Mouse (Mus musculus) left cerebral cortex, adult 9 months (tissue): Measurements from ENCODE around the gene Ldhc.
"Not testable (repeated sequence)": the region's sequence is repeated elsewhere in the genome, so short reads cannot be mapped to it uniquely, and the experiment has no call there.

Source experiments
- DNase-seq, 2 experiments: peaks; one replicate each; pipeline ENCODE4 v3.0.0; 2022; ENCODE audit warnings: low spot score in 2 of 2

Ldhc gene

DNA sequence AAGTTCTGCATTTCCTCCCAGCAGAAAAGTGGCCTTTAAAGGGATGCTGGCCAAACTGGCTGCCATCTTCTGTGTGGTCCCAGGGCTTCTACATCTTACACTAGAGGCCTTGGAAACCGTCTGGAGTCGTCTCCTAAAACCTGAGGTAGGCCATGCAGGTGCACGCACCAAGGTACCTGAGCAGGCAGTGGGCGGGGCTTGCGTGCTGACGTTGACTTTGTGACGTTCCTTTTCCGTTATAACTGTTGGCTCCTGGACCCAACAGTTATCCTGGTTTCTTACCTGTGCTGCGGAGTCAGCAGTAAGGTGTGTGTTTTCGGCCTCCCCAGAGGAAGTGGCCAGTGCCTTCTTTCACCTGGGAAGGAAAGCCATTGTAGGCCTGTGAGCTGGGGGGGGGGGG lies at the start of gene Ldhc:
Ldhc (plus strand) TSS at position 208 of the 400 bp plus-strand sequence.
- DNase-seq = no peak

DNA sequence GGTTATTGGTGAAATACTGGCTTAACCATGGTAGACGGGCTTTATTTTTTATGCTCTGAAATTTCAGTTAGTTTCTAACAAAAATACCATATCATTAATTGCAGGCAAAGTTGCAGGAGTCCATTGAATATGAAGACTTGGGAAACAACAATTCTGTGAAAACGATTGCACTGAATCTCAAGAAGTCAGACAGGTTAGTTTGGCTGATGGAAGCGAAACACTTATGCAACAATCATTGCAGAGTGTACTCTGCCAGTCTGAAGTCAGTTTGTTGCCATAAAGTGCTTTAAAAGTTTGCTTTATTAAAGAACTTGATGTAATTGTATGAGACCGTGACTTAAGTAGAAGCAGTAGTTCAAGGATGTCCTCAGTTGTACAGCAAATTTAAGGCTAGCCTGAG lies 47.0 kb upstream of the Ldhc start:
- no peak for DNase-seq

DNA sequence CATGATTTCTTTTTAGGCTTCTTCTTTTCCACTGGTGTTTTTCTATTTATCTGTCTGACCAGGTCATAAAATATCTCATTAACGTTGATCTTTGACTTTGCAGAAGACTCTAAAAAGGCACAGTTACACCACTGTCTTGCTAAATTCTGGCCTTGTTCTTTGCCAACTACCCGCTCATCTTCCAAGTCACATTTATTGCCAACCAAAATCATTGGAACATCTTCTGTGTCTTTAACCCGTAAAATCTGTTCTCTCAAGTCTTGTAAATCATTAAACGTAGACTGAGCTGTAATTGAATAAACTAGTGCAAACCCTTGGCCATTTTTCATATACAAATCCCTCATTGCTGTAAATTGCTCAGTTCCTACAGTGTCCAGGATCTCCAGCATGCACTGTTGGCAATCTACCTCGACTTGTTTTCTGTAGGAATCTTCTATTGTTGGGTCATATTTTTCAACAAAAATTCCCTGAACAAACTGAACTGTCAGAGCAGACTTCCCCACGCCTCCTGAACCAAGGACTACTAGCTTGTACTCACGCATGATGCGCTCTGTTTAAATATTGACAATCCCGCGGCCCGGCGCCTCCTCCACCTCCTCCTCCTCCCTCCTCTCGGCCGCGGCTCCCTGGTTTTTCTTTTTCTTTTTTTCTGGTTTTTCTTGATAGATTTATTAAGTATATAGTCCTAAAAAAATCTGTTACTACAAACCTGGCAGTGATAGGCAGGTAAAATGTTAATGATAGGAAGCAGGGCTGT lies 39.9 kb upstream of the Ldhc start:
- DNase-seq = not testable (repeated sequence)

DNA sequence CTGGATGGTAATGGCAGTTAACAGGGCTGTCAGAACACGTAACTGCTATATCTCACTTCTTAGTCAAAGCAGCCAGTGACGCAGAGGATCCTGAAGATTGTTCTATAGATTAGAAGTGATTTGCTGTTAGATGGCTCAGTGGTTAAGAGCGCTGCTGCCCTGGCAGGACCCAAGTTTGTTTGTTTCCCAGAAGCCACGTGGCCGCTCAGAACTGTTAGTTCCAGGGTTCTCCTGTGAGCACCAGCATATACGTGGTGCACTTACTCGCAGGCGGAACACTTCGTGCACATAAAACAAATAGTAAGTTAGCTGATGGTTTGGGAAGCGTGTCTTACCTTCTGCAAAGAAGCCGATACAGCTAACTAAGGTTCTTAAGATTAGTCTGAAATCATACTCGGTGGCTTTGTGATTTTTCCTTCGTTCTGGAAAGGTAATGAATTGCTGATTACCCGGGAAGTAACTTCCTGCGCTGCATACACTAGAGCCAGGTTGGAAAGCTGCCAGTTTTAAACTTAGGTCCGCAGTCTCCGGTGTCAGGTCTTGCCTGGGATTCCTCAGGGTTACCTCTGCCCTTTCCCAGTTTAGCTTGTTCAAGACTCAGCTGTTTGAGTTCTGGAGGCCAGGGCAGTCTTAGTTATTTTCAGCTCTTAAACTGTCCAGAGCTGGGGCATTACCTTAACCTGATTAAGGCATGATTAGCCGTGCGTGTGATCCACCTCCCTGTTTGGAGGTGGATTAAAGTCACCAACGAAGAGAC lies 33.8 kb upstream of the Ldhc start:
- DNase-seq = no peak

DNA sequence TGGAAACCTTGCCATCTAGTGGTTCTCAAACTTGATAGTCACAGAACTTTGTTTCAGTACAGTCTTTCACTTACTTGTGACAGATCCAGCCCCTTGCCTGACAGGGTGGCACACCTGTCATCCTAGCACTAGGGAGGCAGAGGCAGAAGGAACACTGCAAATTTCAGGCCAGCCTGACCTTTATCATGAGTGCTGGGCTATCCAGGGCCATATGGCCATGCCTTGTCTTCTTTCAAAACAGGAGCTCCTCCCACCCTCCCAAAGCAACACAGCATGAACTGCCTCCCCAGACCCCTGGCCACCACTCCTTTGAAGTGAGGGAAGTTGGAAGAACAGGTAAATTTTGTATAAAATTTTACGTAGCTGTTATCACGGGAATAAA lies 33.2 kb upstream of the Ldhc start:
- no peak for DNase-seq

DNA sequence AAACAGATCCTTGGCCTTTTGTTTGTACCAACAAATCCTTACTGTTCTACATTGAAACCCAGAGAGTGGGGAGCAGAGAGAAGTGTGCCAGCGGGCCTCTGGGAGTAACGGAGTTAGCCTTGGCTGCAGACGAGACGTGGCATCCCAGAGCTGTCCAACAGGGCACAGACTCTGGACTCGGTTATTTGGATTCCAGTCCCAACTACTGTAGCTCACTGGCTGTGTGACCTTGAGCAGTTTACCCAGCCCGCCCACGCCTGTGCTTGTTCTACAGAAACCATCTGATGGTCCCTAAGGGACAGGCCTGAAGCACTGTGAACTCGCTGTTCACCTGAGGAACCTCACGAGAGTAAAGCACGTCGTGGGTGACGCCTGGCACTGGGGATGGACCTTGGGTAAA lies 31.1 kb upstream of the Ldhc start:
- DNase-seq = no peak

DNA sequence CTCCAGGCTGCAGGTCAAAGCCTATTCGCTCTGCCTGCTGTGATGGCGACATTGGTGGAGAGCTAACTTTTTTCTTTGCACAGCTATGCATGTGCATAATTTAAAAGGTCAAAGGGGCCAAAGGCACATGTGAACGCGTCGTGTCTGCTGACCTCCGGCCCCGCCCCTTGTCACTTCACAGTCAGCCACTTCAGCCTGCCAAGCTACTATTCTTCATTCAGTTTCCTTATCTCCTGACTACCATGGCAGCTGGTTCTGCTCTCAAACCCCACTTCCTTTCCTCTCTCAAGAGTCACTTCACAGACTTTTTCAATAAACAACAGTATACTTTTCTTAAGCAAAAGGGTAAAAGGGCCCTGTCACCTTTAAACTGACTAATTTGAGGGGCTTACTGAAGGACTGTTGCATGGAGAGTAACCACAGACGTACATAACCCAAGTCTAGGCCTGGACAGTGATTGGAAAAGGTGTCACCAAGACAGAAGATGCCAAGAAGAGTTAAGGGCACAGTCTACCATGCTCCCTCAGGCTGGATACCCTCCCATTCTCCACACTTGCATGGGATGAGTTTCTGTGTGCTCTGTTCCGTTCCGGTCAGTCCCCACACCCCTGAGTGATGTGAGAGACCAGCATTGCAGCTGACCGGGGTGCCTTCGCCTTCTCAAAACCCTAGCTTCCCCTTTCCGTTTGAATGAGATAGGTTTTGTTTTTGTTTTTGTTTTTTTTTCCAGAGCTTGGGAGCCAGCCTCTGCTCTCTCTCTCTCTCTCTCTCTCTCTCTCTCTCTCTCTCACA lies 30.0 kb upstream of the Ldhc start:
- no peak for DNase-seq

DNA sequence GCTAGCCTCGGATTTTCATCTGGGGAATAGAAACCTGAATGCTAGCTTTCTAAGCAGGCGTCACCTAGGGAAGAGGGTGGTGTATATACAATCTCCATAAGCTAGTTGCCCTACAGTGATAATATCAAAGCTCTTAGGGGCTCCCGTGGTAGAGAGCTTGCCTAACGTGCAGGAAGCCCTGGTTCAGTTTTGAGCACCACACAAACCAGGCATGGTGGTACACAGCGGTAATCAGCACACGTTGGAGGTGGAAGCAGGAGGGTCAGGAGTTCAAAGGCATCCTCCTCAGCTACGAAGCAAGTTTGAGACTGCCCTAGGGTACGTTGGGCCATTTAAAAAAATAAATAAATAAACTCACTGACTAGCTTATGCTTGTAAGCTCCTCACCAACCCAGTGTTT lies 29.3 kb upstream of the Ldhc start:
- no peak for DNase-seq

DNA sequence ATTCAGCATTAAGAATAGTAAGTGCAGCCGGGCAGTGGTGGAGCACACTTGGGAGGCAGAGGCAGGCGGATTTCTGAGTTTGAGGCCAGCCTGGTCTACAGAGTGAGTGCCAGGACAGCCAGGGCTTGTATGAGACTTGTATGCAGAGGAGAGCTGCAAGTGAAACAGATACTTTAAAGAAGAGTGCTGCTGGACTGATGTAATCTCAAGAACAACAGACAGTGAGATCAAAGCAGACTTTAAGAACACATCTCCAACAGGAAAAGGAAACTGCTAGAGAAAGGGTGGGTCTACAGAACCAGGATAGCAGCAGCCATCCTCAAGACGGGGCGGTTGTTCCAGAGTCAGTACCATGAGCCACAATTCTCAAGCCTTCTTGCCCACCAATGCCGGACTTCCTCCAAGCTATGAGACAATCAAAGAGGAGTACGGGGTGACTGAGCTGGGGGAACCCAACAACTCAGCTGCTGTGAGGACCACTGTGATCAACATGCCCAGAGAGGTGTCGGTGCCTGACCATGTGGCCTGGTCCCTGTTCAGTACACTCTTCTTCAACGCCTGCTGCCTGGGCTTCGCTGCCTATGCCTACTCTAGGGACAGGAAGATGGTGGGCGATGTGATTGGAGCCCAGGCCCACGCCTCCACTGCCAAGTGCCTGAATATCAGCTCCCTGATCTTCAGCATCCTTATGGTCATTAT lies 28.7 kb upstream of the Ldhc start:
- not testable (repeated sequence) for DNase-seq

DNA sequence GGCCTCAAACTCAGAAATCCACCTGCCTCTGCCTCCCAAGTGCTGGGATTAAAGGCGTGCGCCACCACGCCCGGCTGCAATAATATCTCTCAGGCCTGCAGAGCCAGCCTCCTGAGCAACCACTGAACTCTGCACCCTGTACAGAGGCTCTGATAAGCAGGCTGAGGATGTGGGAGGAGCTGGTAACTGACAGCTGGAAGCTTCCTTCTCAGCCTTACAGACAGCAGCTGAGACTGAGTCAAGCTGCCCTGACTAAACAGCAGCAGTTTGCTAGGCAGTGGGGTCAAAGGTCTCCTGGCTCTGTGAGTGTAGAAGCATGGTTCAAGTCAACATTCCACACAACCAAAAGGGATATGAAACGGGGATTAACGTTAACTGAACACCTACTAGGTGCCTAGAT lies 27.7 kb upstream of the Ldhc start:
- no peak for DNase-seq

DNA sequence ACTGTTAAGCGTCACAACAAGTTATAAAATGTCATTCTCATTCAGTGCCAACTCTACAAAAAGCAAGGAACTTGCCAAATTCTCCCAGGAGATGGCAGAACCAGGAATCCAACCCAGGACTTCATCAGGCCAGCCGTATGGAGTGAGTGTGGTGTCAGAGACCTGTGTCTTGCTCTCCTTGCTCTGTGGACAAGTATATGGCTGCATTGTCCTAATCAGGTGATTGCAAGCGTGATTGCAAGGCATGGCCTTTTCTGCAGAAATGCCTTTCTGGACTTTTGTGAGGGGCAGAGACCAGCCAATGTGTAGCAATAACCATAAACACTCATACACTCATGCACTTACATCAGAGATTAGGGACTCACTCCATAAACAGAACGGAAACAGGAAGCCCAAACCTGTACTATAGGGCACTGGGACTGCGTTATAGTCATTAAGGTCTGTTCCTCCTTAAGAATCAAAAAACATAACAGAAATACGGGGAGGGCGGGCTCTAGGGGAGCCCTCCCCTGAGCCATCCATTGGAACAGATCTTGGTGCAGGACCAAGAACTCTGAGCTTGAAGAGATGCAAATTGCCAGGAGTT lies 27.2 kb upstream of the Ldhc start:
- DNase-seq = no peak

DNA sequence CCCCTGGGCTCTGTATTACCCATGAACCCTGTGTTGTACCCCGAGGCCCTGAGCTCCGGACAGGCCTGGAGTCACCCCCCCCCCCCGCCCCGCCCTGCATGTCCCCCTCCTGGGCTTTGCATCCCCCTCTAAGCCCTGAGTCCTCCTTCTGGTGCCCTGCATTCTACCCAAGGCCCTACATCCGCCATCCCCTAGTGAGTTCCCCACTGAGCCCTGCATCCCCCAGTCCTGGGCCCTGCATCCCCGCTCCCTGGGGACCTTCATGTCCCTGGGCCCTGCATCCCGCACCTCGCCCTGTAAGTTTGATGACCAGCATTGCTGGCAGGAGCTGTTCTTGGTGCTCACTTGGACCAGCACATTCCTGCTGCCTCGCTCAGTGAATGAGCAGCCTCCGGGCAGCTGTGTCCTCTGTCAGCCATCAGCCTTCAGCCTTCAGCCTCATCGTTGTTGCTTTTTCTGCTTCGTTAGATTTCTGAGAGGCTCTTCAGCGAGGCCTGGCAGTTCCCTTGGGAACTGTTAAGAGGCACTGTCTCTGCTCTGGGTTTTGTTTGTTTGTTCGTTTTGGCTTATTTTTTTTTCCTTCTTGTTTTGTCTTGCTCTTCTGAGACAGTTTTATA lies 25.9 kb upstream of the Ldhc start:
- DNase-seq = no peak

DNA sequence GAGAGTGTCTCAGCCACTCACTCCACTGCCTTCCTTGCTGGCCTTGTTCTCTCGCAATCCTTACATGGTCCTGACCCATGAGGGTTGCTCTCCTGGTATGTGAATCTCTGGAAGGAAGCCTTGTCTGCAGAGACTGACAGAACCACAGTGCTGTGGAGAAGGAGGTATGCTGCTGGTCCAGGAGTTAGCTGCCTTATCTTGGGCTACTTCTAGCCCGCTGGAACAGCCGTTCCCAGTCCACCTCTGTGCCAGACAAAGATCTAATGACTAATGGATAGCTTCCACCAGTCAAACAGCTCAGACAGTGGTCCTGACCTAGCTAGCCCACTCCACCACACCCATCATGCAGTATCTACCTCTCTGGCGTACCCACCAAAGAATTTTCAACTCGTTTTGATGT lies 24.6 kb upstream of the Ldhc start:
- no peak for DNase-seq

DNA sequence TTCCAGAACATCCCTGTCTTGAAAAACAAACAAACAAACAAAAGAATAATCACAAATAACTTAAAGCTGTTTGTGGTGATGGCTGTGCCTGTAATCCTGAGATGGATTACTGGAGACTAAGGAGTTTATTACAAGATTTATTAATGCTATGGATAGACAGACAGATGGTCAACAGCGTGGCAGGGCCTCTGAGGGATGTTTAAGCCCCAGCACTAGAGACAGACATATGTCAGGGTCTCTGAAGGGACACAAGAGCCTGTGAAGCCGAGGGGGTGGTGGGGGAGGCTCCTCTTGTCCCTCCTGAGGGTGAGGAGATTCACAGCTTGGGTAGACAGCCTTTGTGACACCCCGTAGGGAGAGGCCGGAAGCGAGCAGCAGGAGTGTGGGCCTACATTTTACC lies 23.9 kb upstream of the Ldhc start:
- no peak for DNase-seq

DNA sequence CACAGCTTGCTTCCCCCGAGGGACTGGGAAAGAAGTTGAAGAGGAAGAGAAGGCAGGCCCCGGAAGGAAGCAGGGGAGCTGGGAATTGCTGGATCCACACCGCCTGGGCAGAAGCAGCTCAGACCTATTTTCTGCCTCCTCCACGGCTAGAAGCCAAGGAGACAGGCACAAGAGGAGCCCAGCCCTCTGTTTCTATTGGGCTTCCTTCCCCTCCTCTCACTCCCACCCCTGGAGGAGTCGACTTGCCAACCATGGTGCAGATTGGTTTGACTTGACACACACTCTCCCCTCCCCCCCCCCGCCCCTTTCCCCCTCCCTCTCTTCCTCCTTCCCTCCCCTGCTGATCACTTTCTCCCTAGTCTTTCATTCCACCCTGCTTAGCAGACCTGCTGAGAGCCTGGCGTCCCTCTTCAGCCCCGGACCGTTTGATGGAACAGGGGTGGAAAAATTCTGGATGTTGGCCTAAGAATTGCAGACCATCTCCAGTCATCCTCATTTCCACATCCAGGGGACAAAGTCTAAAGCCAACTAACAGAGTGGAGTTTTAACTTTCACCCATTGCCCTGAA lies 22.8 kb upstream of the Ldhc start:
- peak in 1 of 2 experiments; percentile 23 for DNase-seq

DNA sequence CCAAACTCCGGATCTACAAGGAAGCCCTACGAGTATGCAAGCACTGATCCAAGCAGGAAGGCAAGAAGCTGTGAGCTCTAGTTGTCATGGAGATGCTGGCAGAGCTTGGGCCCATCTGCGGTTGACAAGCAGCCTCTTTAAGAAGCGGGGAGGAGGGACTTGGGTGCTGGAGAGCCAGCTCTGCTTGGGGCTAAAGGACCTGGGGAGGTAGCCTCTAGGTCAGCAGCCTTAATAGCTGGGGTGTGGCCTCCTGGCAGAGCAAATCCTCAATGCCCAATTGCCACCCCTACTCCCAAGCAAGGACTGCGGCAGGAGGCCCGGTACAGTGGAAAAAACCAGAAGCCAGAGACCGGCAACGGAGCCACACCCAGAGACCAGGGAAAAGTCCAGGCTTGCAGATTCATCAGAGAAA lies 22.1 kb upstream of the Ldhc start:
- DNase-seq = peak; percentile 66 to 87

DNA sequence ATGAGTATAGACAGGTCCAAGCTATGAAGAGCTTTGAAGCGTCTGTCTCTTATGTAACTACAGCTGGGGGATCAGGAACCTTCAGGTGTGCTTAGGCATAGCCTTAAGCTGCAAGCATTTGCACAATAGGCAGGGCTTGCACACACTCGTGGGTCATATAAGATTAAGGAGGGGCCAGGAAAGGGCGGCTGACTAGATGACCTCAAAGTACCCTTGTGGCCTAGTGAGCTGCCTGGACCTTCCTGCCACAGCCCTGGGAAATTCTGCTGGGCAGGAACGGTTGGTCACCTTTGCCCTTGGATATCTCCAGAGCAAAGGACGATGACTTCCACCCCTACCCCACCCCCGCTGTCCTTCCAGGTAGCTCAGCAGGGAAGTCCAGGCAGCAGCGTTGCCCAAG lies 21.6 kb upstream of the Ldhc start:
- DNase-seq = peak in 1 of 2 experiments; percentile 14

DNA sequence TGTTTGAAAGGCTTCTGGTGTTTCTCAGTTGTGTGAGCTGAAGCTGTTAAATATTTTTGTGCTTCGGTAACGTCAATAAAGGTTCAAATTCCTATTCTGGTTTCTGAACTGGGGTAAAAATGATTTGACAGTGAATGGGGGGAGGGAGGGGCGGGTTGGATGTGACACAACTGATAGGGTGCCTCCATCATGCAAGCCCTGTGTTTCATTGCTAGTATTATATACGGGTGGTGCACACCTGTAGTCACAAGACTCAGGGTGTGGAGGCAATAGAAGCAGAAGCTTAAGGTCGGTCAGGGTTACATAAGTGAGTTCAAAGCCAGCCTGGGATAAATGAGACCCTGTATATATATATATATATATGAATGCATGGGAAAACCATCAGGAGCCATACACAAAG lies 21.1 kb upstream of the Ldhc start:
- no peak for DNase-seq

DNA sequence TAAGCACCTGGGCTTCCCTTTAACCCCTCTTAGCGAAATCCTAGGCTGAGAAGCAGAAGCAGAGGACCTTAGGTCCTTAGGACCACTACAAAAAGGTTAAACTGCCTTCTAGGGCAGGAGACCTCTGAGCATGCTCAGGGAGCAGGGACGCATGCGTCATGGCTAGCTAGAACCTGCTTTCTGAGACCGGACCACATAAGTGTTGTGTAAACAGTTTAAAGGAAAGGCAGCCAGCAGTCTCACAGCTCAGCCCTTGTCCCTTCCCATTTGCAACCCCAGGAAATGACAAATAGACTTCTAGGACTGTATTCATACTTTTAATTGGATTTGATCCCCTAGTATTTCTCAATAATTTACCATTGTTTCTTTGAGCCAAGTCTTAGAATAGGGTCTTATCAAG lies 20.7 kb upstream of the Ldhc start:
- DNase-seq = no peak

DNA sequence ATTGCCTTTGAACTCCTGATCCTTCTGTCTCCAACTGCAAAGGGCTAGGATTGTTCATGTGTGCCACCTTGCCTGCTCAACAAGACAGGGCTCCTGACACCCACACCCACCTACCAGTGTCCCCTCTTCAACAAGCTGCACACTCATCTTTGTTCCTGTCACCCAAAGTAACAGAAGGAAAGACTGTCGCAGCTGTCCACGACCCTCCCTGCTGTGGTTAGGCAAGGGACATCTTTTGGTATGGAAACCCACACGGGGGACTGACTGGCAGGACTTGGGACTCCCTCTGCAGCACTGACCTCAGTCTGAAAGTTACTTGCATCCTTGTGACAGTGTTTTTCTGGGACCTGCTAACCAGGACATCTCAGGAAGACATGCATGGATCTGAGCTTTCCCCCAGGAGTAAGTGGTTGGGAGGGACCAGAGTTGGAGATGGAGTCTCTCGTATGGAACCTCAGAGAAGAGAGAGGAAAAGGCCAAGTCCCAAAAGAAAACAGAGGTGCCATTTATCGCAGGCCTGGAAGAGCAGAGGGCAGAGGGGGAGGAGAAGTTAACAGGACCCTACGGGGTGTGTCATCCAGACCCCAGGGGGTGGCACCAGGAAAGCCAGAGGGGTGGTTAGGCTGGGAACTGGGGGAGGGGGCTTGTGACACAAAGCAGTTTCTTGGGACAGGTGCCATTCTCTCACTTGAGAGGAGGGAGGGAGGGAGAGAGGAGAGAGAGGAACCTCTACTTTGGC lies 20.0 kb upstream of the Ldhc start, which contains the start of gene Ldha:
Ldha (plus strand) TSS at position 689 of the 739 bp plus-strand sequence.
- DNase-seq = no peak
